Mouse (Mus musculus) layer of hippocampus, postnatal 10 days (tissue): Measurements from ENCODE around the gene Rinl. TPM values are rescaled to one million over a fixed set of nuclear protein-coding genes. Genes with fewer than 3 reads are reported as not detected.

Source experiments
- DNase-seq, 2 experiments: peaks; one replicate each; pipeline ENCODE4 v3.0.0; 2021; ENCODE audit warnings: low spot score in 2 of 2
- long read RNA-seq: library from polyadenylated mRNA; stranded (forward); transcript quantifications from one replicate; pipeline ENCODE4 v2.0.0, GENCODE M21; 2023
- total RNA-seq, 2 experiments: library from RNA; stranded (reverse); gene quantifications; 2 replicates each; pipeline ENCODE4 v1.2.3; 2021

The Rinl gene
- total RNA-seq, result 1 to 10 TPM; 1.5 to 2.0 TPM
- long read RNA-seq, partial matches to known transcripts, result 2 of 7 reads
- long read RNA-seq, other reads (novel, unspliced or antisense), result 5 of 7 reads

DNA sequence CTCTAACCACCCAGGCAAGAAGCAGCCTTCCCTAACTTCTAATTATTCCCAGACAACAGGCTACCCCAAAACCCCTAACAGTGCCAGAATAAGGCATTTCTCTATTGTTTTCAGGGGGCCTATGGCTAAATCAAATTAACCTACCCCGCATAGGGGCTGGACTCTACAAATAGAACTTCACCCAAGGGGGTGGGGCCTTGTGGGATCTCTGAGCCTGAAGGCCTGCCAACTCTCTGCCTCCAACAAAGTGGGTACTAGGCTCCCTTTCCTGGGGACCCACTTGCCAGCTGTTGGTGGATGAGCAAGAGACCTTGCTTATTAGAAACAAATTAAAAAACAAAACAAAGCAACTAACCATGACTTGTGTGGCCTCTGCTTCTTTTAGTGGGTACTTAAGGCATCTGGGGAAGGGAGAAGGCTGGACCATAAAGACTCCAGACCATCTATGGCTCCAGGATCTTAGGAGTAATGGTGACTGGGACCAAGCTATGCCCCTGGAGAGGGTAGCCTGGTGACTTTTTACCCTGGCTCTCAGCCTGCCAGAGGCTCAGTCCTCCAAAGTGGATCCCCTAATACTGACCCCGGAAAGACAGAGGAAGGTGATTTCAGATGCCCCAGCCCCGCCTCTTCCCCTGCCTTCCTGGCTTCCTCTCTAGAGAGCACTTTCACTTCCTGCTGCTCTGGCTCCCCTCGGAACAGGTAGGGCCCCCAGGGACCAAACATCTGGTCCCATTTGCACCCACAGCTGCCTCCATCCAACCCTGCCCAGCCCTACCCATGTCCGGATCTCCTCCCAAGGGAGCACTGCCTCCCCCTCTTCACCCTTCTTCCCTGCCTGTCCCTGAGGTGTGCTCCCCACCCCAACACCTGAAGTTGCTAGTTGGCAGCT lies at the start of gene Rinl:
Gene Rinl, plus strand, starts transcription at position 663 of the 889 bp plus-strand sequence.
- DNase-seq, result no peak

DNA sequence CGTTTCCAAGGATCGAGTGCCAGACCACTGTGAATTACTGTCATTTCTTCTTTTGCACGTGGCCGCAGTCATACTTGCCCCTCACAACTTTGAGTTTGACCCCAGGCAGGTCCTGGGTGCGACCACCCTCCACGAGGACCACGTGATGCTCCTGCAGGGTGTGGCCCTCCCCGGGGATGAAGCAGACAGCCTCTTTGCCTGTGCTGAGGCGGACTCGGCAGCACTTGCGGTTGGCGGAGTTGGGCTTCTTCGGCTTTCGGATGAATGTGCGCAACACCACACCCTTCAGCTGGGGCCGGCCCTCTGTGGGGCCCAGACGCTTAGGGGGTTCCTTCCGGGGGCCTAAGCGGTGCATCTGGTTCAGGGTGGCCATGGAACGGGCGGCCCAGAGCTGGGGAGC lies 48.9 kb upstream of the Rinl start:
- DNase-seq, result no peak

DNA sequence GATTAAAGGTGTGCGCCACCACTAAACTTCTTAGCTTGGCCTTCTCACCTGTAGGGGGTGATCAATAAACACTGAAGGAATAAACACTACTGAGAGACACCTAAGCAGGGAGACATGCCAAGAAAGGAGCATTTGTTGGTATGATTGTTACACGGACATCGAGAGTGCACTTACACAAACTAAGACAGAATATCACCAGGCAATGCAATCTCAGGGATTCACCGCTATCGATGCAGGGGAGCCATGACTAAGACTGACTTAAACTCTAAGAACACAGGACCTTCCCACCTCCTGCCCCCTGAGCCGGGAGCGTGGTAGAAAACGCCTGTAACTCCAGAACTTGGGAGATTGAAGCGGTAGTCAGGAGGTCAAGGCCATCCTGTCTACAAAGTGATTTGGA lies 47.8 kb upstream of the Rinl start:
- DNase-seq, result no peak

DNA sequence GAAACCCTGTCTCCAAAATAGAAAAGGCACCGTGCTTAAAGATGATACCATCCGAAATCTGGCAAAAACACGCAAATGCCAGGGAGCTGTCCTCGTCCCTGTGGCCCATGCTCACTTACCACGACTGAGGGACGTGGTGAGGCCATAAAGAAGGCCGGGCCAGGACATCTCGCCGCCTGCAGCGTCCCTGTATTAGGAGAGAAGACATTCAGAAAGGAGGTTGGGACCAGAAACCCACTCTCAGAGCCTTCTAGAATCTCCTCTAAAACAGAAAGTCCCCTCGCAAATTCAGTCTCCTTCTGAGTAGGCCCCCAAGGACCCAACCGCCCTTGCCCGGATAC lies 47.4 kb upstream of the Rinl start:
- DNase-seq, result no peak

DNA sequence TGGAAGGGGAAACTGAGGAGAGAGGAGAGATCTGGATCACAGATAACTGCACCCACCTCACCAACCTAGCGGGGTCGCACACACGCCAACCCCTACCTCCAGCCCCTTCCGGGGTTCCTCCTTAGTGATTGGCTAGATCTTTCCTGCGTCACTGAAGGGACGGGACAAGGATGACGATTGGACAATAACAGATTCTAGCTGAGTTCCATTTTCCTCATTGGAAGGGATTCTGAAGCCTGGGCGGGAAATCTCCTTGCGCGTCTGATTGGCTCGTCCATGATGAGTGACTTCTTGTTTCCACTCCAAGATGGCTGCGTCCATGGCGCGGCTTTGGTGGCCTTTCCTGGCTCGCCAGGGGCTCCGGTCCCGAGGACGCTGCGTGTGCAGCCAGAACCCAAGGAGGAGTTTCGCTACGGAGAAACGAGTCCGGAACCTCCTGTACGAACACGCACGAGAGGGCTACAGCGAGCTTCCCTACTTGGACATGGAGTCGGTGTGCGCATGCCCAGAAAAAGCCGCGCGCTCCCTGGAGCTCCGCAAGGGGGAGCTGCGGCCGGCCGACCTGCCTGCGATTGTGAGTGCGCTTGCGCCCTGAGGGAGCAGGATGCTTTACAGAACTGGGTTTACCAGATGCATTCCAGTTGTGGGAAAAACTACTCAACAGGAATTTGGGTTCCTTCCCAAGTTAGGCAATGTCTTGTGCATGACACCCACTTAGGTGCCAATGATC lies 46.9 kb upstream of the Rinl start, which contains the start of the genes Mrps12 and Sars2:
Gene Mrps12, minus strand, starts transcription at position 112 of the 730 bp plus-strand sequence.
Gene Sars2, plus strand, starts transcription at position 284 of the 730 bp plus-strand sequence.
- DNase-seq, result peak; percentile 96 to 97

DNA sequence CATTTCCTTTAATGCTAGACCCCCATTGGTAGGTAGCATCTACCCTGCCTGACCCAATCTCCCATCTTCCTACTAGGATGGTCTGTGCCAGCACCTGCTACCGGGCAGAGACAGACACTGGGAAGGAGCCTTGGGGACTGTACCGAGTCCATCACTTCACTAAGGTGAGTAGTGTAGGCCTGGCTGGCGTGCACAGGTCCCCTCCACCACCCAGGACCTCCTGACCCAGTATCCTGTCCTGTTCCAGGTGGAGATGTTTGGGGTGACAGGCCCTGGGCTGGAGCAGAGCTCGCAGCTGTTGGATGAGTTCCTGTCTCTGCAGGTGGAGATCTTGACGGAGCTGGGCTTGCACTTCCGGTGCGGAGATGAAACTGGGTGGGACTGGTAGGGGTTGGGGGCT lies 38.8 kb upstream of the Rinl start:
- no peak for DNase-seq

DNA sequence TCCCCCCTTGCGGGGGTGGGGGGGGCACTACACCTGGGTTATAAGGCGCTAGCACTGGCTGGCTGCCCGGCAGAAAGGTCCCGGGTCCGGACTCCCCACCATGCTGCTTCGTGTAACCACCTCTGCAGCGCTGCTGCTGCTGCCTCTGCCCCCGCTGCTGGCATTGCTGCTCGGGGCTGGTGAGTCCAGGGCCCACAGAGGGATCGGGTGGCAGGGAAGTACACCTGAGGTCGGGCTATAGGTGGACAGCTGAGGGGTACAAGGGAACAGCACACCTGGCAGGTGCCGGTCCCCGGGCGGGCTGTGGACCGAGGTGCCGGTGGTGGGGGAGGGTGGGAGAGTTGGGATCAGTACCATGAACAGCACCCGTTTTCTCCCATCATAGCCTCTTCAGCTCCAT lies 32.7 kb upstream of the Rinl start, which contains the start of gene Ccer2:
Gene Ccer2, plus strand, starts transcription at position 96 of the 400 bp plus-strand sequence.
- DNase-seq, result no peak

DNA sequence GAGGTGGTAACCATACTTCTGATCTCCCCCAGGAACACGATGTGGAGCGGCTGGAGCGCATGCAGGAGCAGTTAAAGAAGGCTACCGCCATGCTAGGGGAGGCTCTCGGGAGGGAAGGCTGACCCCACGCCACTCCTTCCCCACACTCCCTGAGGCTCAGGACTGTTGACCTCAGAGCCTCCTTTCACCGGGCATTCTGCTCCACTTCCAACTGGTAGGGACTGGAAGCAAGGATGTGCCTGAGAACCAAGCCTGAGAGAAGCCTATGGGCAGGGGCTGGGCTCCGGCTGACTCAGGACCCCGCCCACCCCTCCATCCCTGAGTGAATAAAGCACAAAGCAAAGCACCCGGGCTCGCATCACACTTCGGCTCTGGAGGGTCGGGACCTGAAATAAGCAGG lies 30.1 kb upstream of the Rinl start:
- no peak for DNase-seq

DNA sequence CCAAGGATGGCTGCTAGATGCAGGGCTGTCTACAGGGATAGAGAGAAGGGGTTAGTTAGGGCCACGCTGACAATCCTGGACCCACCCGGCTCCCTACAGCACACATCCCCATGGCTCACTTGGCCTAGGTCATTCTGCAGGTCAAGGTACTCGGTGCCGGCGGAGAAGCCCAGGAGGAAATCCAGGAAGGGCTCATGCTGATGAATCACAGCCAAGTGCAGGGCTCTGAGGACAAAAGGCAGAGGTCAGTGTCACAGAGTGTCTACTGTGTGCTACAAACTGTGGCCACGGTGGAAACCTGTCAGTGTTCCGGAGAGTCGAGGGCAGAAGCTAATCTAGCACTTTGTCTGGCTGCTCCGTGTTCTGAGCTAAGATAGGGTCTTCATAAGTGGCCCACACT lies 26.9 kb upstream of the Rinl start:
- no peak for DNase-seq

DNA sequence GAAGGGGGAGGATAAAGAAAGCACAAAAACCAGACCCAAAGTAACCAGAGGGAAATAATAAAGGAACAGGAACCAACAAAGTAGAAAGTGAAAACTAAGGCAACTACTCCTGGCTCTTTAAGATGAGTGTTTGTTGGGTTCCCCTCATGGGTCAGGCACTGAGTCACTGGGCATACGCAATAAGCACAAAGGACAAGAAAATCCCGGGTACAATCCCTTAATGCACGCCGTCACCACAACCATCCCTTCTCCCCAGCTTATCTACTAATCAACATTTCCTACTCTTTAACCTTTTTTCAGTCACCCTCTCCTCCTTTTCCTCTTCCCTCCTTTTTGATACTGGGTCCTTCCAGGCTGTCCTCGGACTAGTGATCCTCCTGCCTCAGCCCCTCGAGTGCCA lies 23.6 kb upstream of the Rinl start:
- no peak for DNase-seq

DNA sequence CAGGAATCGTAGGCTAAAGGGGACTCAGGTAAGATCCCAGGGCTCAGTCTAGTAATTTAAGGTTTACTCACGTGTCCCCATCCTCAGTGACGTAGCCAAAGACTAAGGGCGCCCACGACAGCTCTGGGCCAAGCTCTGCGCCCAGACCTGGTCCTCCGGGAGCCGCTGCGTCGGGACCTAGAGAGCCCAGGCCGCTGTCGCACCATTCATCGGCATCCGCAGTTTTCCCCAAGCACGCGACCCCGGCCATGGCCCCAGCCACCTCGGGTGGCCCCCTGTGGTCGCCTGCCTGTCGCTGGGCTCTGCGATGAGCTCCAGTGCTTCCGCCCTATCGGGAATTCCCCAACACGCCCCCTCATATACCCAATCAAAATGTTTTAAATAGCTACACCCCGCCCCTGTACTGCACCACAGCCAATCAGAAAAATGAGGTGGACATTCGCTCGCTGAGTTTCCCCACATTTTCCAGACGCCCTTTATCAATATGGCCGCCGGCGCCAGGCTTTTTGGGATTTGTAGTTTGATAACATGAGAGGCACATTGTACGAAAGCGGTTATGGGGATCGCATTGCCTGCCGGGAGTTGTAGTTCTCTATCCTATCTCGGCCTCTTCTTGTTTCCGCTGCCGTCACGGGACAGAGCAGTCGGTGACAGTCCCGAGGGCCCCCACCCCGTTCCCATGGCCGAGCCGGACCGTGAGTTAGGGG lies 22.4 kb upstream of the Rinl start, which contains the start of gene Sirt2:
Gene Sirt2, plus strand, starts transcription at position 563 of the 707 bp plus-strand sequence.
- DNase-seq, result peak; percentile 97

DNA sequence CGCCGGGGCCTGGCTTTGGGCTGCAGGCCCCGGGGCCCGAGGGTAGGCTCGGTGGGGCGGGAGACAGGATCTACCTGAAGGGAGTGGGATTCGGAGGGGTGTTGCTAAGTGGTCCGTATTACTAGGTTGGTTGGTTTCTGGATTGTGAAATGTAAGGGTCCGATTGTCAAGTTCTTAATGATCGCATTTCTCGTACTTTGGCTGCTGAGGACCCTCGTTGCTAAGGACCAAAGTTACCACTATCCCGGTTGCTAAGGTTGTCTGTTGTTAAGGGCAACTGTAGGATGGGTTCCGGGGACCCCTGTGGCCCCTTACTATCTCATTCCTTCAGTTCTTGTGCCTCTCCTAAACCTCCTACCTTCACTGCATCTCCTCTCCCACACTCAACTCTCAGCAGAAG lies 21.9 kb upstream of the Rinl start:
- no peak for DNase-seq

DNA sequence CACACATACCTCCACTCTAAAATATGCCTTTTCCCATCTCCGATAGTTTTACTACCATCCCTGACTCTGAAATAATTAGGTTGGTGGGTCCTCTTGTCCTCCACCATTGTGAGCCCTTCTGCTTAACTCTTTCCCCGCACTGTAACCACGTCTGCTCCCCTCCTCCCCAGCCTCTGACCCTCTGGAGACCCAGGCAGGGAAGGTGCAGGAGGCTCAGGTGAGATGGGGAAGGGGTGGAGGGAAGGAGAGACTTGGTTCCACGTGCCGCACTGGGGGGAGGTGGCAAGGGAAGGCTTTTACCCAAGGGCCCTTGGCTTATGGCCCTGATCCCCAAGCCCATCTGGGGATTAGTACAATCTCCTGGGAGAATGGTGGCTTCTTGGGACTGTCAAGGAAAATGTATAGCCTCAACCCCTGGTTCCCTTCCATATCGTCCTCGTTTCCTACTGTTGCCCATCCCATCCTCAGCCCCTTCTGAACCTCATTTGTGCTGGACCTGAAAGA lies 21.3 kb upstream of the Rinl start, which contains the start of gene Nfkbib:
Gene Nfkbib, minus strand, starts transcription at position 51 of the 504 bp plus-strand sequence.
- no peak for DNase-seq

DNA sequence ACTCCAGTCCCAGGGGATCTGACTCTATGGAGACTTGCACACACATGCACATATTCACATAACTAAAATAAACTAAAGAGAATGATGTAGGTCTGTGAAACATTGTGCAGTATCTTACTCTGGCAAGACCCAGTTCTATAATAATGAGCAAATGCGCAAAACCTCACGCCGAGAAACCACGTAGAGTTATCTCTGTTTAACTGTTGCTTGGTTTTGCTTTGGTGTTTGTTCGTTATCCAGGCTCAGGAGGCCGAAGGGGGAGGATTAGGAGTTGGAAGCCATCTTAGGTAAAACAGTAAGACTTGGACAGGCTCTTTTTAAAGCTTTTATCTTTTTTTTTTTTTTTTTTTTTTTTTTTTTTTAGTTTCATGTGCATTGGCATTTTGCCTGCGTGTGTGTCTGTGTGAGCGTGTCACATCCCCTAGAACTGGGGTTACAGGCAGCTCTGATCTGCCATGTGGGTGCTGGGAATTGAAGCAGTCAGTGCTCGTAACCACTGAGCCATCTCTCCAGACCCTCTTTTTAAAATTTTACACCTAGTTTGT lies 19.3 kb upstream of the Rinl start:
- no peak for DNase-seq

DNA sequence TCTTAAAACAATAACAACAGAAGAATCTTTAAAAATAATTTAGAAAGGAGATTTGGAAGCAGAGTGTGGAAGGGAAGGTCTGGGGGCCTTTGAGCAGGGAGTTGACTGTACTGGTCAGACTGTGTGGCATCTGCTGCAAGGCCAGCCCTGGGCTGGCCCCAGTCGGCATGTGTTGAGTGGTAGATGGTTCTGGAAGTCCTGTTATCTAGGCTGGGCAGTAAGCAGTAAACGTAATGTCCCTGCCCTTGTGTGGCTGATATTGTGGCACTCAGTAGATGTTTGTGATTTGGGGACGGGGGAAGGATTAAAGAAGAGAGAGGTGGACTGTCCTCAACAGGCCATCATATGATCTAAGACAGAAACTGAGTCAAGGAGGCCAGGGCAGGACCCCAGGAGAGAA lies 18.5 kb upstream of the Rinl start:
- DNase-seq, result no peak

DNA sequence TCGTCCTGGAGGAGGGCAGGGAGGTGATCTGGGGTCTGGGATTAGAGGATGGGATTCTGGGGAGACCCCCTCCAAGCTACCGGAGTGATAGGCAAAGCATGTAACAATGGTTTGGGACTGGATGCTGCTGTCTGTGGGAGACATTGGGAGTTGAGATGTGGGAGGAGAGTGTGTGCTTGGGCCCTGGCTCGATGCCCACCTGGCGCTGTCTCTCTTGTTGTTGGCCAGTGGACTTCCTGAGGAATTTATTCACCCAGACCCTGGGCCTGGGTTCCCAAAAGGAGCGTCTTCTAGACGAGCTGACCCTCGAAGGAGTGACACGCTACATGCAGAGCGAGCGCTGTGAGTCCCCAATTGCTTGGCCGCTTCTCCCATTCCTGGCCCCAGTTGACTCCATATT lies 16.9 kb upstream of the Rinl start:
- DNase-seq, result no peak

DNA sequence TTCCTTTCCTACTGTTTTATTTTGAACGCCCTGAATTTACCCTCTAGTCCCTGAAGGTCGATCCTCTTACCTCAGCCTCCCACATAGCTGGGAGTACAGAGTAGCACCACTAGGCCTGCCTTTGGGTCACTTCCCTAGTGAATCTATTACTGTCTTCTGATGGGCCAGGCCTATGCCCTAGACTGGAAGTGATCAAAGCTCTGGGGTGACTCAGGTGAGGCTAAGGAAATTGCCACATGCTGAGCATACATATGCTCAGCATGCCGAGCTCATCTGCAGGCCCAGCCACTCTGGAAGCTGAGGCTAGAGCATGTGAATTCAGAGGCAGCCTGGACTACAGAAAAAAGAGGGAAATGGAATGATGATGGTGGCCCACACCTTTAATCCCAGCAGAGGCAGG lies 15.6 kb upstream of the Rinl start:
- DNase-seq, result no peak

DNA sequence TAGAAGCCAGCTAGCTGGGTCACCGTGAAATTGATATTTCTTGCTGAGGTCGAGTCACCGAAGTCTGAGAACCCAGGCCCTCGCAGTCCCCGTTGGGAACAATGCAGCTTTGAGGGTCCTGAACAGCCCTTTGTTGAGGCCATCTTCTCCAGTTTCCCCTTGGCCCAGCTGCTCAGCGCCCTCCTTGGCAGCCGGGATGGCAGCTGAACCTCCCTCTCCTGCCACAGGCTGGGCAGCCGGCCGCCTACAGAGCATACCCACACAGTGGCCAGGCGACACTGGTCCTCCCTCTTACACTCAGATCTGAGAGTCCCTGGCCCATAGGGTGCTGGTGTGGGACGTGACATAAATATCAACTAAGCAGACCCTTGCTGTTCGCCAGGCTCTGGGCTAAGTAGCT lies 14.6 kb upstream of the Rinl start:
- peak in 1 of 2 experiments; percentile 60 for DNase-seq

DNA sequence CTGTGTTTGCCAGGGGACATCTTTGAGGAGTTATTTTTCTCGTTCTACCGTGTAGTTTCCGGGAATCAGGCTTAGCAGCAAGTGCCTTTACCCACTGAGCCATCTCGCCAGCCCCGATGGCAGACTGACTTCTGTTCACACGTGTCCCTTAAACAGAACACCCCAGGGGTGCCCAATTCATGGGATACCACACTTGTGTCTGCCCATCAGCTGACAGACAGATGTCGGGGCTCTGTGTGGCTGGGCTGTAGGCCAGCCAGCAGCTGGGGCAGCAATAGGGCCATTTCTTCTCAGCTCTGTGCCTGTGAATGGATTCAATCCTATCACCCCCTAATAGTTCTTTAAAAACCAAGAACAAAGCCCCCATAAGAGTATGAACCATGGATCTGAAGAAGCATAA lies 13.6 kb upstream of the Rinl start:
- no peak for DNase-seq

DNA sequence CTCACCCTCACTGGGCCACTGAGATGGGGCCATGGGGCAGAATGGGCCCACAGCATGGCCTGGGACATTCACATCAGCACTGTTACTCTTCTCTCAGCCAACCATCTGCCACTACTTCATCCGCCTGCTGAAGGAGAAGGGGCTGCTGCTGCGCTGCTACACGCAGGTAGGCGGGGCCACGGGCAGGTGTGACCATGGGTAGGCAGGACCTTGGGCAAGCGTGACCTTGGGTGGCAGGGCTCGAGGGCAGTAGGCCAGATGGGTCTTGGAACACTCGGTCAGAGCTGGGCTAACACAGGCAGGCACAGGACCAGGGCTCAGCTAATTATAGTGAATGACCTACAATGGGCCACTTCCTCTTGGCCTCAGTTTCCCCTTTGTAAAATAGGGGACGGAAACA lies 9.9 kb upstream of the Rinl start:
- DNase-seq, result no peak
